Mouse (Mus musculus): ENCODE results near the gene Reg3g.
A peak's percentile ranks its signal among the peaks of the same experiment; 100 is the strongest.
"Not testable (repeated sequence)": the region's sequence is repeated elsewhere in the genome, so short reads cannot be mapped to it uniquely, and the experiment has no call there.

Reg3g gene

GRCm38 (mm10) chr6:78468772-78469171 is at the start of gene Reg3g:
TSS of gene Reg3g (minus strand) at chr6:78468872.
- DNase-seq (ENCODE audit: low spot score): no peak

GRCm38 (mm10) chr6:78515777-78516446 is 47.2 kb upstream of the Reg3g start:
- peak; percentile 9 for DNase-seq (ENCODE audit: low spot score)

GRCm38 (mm10) chr6:78512833-78513232 is 44.2 kb upstream of the Reg3g start:
- DNase-seq (ENCODE audit: low spot score): peak; percentile 77

GRCm38 (mm10) chr6:78510173-78510900 is 41.7 kb upstream of the Reg3g start:
- no peak for DNase-seq (ENCODE audit: low spot score)

GRCm38 (mm10) chr6:78505745-78506144 is 37.1 kb upstream of the Reg3g start:
- no peak for DNase-seq (ENCODE audit: low spot score)

- DNase-seq (ENCODE audit: low spot score): no peak
Observed at GRCm38 (mm10) chr6:78494633-78495032, 26.0 kb upstream of the Reg3g start.

- DNase-seq (ENCODE audit: low spot score): no peak
Observed at GRCm38 (mm10) chr6:78469287-78469686, 615 bp upstream of the Reg3g start.

GRCm38 (mm10) chr6:78463266-78463665 is 5.4 kb downstream of the Reg3g start:
- DNase-seq (ENCODE audit: low spot score): no peak

GRCm38 (mm10) chr6:78462360-78462759 is 6.3 kb downstream of the Reg3g start:
- DNase-seq (ENCODE audit: low spot score): no peak

- DNase-seq (ENCODE audit: low spot score): no peak
Observed at GRCm38 (mm10) chr6:78460191-78460825, 8.4 kb downstream of the Reg3g start.

- no peak for DNase-seq (ENCODE audit: low spot score)
Observed at GRCm38 (mm10) chr6:78452804-78453203, 15.9 kb downstream of the Reg3g start.

GRCm38 (mm10) chr6:78448409-78448808 is 20.3 kb downstream of the Reg3g start:
- no peak for DNase-seq (ENCODE audit: low spot score)

GRCm38 (mm10) chr6:78447202-78447601 is 21.5 kb downstream of the Reg3g start:
- no peak for DNase-seq (ENCODE audit: low spot score)

GRCm38 (mm10) chr6:78425497-78425896 is 43.2 kb downstream of the Reg3g start:
- DNase-seq (ENCODE audit: low spot score): no peak

- not testable (repeated sequence) for DNase-seq (ENCODE audit: low spot score)
Observed at GRCm38 (mm10) chr6:78422411-78422810, 46.3 kb downstream of the Reg3g start, which contains the start of gene Reg1. TSS of gene Reg1 (plus strand) at chr6:78422711.
